Mouse (Mus musculus) stomach, embryonic 14.5 days (tissue): Measurements from ENCODE around the gene Trim75. TPM values are rescaled to one million over a fixed set of nuclear protein-coding genes. Genes with fewer than 3 reads are reported as not detected.
A peak's percentile ranks its signal among the peaks of the same experiment; 100 is the strongest.

Source experiments
- ATAC-seq: fragments of 200-750 bp; cut with Nextera tagmentation; 2 replicates; pipeline ENCODE4 v1.8.0; 2017; ENCODE audit warnings: low read depth, moderate TSS enrichment; ENCODE audit not compliant: insufficient number of reproducible peaks, insufficient read depth, low FRiP score
- H3K27ac ChIP-seq: fragments of 300-500 bp; sonication (generic); 2 replicates; pipeline ENCODE4 v1.5.1; 2014; ENCODE audit warnings: mild to moderate bottlenecking, low read length, moderate library complexity, mixed read lengths
- H3K27me3 ChIP-seq: fragments of 300-500 bp; sonication (generic); 2 replicates; pipeline ENCODE4 v1.6.1; 2014; ENCODE audit warnings: low read length, control low read depth, mixed read lengths; ENCODE audit not compliant: control insufficient read depth, insufficient read depth
- H3K36me3 ChIP-seq: fragments of 300-500 bp; sonication (generic); 2 replicates; pipeline ENCODE4 v1.6.1; 2014; ENCODE audit warnings: mild to moderate bottlenecking, control low read depth, low read length, moderate library complexity, mixed read lengths; ENCODE audit not compliant: control insufficient read depth, insufficient read depth
- H3K4me1 ChIP-seq: fragments of 300-500 bp; sonication (generic); 2 replicates; pipeline ENCODE4 v1.6.1; 2014; ENCODE audit warnings: low read length, control low read depth, mixed read lengths; ENCODE audit not compliant: control insufficient read depth, insufficient read depth
- H3K4me2 ChIP-seq: fragments of 300-500 bp; sonication (generic); replicated peaks from 2 replicates; pipeline ENCODE4 v1.6.1; 2014; ENCODE audit warnings: low read depth, low read length, control low read depth
- H3K4me3 ChIP-seq: fragments of 300-500 bp; sonication (generic); 2 replicates; pipeline ENCODE4 v1.5.1; 2014; ENCODE audit warnings: low read depth, low read length, control low read depth
- H3K9ac ChIP-seq: fragments of 300-500 bp; sonication (generic); replicated peaks from 2 replicates; pipeline ENCODE4 v1.6.1; 2014; ENCODE audit warnings: low read depth, mild to moderate bottlenecking, control low read depth, low read length, moderate library complexity, mixed read lengths
- H3K9me3 ChIP-seq: fragments of 300-500 bp; sonication (generic); 2 replicates; pipeline ENCODE4 v1.6.1; 2016; ENCODE audit warnings: low read depth, low read length, control low read depth; ENCODE audit not compliant: control insufficient read depth
- WGBS: fragments of 180-500 bp; shearing (Covaris S2); extraction: QIAGEN DNeasy Blood & Tissue Kit; methylation state at CpG from one replicate; pipeline ENCODE4 v1.1.7; 2014; 5-methylcytosine and 5-hydroxymethylcytosine counted together
- polyA plus RNA-seq: library from polyadenylated mRNA; unstranded; fragments of >200 nt; fragmentation: Nextera tagmentation; extraction: Ambion mirVana; gene quantifications from 2 replicates; pipeline ENCODE4 v1.2.1, GENCODE M21; 2014

Gene Trim75
- polyA plus RNA-seq: not detected in 2 replicates

DNA sequence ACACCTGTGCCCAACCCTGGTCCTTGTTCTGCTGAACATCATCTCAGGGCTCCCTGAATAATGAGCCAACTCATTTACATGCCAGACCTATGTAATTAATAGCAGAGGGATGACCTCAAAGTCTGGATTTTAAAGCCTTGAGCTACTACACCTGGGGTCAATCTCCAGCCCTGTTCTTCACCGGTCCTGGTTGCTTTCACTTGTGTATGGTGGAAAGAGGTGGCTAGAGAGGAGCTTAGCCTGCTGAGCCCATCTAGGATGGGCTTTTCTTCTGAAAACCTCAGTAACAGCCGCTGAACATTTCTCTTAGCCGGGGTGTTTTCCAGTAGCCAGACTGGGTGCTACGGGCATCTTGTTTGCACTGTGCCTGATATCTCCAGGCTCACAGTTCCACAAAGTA lies at the start of gene Trim75:
Gene Trim75, minus strand, starts transcription at position 101 of the 400 bp plus-strand sequence.
- no peaks in the 10 kb centered on the region for H3K36me3 ChIP-seq

DNA sequence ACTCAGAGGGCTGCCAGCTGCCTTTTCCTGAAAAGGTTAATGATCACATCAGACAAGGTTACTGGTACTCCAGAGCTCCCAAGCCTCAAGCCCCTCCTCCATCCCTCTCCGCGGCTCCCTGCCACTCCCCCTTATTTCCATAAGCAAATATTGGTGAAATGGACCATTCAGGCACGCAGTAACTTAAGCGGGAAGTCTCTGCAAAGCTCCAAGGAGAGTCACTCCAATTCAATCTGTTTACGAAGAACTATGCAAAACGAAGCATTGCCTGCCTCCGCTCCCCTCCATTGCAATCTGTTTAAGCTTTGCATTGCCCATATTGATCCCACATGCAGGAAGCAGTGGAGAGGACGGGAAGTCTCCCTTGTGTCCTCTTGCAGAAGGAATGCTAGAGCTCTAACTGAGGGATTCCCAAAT lies 49.5 kb upstream of the Trim75 start, which contains the start of gene Apela:
Gene Apela, minus strand, starts transcription at position 220 of the 417 bp plus-strand sequence.
- Histone ChIP-seq H3K4me1 (peaks cover 16% of the 10 kb centered on the region), H3K4me2 (peak within 1 kb of the TSS; percentile 47), H3K4me3 (peak within 1 kb of the TSS; percentile 16), H3K9ac (no peak within 1 kb of the TSS), H3K9me3 (no peaks in the 10 kb centered on the region), H3K36me3 (no peaks in the 10 kb centered on the region), H3K27me3 (no peaks in the 10 kb centered on the region), H3K27ac (no peak within 1 kb of the TSS)
- ATAC-seq: peak; percentile 87
- WGBS: 0% methylated on average over 8 of the region's 8 CpGs

More for the DNA sequence above, at the start of gene Trim75:
- no peak within 1 kb of the TSS for H3K4me3 ChIP-seq
- no peaks in the 10 kb centered on the region for H3K27me3 ChIP-seq
- WGBS: 86% methylated on average over 4 of the region's 4 CpGs
- H3K27ac ChIP-seq: no peak within 1 kb of the TSS
- H3K4me2 ChIP-seq: no peak within 1 kb of the TSS
- no peak within 1 kb of the TSS for H3K9ac ChIP-seq
- ATAC-seq: no peak
- no peaks in the 10 kb centered on the region for H3K4me1 ChIP-seq
- no peaks in the 10 kb centered on the region for H3K9me3 ChIP-seq

DNA sequence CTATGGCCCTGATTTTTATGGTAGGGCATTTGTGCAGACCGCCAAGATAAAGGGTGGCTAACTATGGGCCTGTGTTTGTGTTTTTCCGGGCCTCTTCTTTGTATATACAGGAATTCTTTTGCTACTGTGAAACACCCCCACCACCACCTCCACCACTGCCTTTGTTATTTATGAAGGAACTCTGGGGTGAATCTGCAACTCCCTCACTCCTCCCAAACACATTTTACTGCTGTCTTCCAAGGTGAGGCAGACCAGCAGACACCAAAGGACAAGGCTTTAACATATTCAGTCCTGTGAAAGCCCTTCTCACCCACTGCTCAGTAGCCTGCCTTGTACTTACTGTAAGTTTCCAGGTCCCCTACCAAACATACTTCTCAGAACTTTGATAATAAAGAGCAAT lies 46.5 kb upstream of the Trim75 start:
- Histone ChIP-seq H3K4me2 (no peak overlapping the region), H3K4me3 (no peak overlapping the region), H3K4me1 (peaks cover 16% of the 10 kb centered on the region), H3K9ac (no peak overlapping the region), H3K27ac (no peak overlapping the region; the same call in 1 of the 2 replicates), H3K36me3 (no peaks in the 10 kb centered on the region), H3K27me3 (no peaks in the 10 kb centered on the region), H3K9me3 (no peaks in the 10 kb centered on the region)
- WGBS: 26% methylated on average over 2 of the region's 2 CpGs
- no peak for ATAC-seq

DNA sequence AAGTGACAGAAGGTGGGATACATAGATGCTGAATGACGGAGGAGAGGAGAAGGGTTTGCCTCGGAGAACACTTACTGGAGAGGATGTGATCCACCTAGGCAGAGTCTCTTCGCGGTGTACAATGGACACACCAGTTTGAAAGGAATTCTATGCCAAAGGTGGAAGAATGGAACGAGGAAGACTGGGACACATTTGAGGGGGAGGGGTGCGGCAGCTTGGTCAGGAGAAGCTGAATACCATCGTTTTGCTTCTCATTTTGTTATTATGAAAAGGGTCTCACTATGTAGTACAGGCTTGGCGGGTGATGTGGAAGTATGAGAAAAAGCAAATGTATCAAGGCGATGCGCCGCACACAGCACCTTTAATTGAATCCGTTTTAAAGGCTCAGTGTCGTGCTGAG lies 45.4 kb upstream of the Trim75 start:
- no peaks in the 10 kb centered on the region for H3K27me3 ChIP-seq
- H3K4me1 ChIP-seq: peaks cover 16% of the 10 kb centered on the region
- no peak overlapping the region for H3K9ac ChIP-seq
- H3K9me3 ChIP-seq: no peaks in the 10 kb centered on the region
- WGBS: 63% methylated on average over 13 of the region's 13 CpGs
- H3K4me2 ChIP-seq: no peak overlapping the region
- H3K27ac ChIP-seq: no peak overlapping the region
- no peaks in the 10 kb centered on the region for H3K36me3 ChIP-seq
- ATAC-seq: no peak
- H3K4me3 ChIP-seq: no peak overlapping the region

DNA sequence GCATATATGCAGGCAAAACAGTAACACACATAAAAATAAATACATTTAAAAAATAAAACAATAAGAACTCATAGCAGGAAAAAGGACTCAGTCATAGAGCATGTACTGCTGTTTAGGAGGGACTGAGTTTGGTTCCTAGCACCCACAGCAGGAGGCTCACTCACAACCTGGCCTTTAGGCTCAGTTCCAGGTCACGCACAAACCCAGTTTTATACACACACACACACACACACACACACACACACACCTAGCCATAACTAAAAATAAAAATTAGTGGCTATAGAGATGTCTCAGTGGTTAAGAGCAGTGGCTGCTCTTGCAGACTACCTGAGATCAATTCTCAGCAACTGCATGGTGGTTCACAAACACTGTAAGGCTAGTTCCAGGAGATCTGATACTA lies 44.5 kb upstream of the Trim75 start:
- ATAC-seq: no peak
- peaks cover 11% of the 10 kb centered on the region; the same call in 1 of the 2 replicates for H3K4me1 ChIP-seq
- 100% methylated on average over 1 of the region's 1 CpGs for WGBS
- no peak overlapping the region for H3K4me3 ChIP-seq
- no peaks in the 10 kb centered on the region for H3K36me3 ChIP-seq
- no peaks in the 10 kb centered on the region for H3K27me3 ChIP-seq
- no peak overlapping the region for H3K27ac ChIP-seq
- H3K4me2 ChIP-seq: no peak overlapping the region
- no peak overlapping the region for H3K9ac ChIP-seq
- no peaks in the 10 kb centered on the region for H3K9me3 ChIP-seq

DNA sequence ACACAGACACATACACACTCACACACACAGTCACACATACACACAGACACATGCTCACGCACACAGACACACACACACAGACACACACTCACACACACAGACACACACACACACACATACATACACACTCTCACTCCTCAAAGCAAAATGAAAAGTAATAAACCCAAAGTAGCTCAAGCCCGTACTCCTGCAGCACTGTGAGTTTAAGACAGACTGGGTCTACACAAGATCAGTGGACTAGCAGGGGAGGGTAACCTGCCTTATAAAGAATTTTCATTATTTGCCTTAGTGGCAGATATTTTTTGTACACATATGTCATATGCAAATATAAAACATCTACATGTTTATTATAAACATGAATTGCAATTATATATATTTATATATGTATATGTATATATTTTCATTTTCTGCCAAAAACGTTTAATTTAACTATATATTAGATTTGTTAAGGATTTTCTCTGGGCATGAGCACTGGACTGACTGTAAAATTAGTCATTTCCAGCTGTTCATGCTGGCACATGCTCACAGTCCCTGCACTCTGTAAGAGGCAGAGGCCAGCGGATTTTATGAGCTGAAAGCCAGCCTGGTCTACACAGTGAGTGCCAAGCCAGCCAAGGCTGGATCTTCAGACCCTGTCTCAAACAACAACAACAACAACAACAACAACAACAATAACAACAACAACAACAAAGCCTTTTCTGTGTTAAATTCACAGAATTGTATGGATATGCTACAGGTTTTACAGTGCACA lies 43.3 kb upstream of the Trim75 start:
- no peaks in the 10 kb centered on the region for H3K36me3 ChIP-seq
- H3K9ac ChIP-seq: no peak overlapping the region
- H3K27me3 ChIP-seq: no peaks in the 10 kb centered on the region
- H3K4me3 ChIP-seq: no peak overlapping the region
- 68% methylated on average over 4 of the region's 4 CpGs for WGBS
- no peak overlapping the region for H3K27ac ChIP-seq
- H3K4me2 ChIP-seq: no peak overlapping the region
- H3K4me1 ChIP-seq: peaks cover 11% of the 10 kb centered on the region; the same call in 1 of the 2 replicates
- no peaks in the 10 kb centered on the region for H3K9me3 ChIP-seq
- ATAC-seq: no peak

DNA sequence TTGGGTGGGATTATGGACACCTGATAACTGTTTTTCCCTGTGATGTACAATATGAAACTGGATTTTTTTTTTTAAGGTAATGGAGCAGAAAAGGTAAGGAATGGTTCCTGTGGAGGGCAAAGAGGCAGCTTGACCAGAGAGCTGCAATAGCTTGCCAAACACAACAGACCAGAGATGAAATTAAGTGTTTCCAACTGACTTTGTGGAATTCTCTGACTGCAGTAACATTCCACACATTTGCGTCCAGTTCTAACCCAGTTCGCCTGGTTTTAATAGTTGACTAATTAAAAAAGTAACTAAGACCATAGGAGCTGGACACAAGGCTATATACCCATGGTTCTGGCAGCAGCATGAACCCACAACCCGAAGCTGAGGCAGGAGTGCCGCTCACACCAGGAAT lies 42.1 kb upstream of the Trim75 start:
- Histone ChIP-seq H3K4me2 (no peak overlapping the region), H3K9me3 (no peaks in the 10 kb centered on the region), H3K4me3 (no peak overlapping the region), H3K4me1 (peaks cover 11% of the 10 kb centered on the region; the same call in 1 of the 2 replicates), H3K27ac (no peak overlapping the region), H3K9ac (no peak overlapping the region), H3K27me3 (no peaks in the 10 kb centered on the region), H3K36me3 (no peaks in the 10 kb centered on the region)
- no peak for ATAC-seq
- 81% methylated on average over 4 of the region's 4 CpGs for WGBS

DNA sequence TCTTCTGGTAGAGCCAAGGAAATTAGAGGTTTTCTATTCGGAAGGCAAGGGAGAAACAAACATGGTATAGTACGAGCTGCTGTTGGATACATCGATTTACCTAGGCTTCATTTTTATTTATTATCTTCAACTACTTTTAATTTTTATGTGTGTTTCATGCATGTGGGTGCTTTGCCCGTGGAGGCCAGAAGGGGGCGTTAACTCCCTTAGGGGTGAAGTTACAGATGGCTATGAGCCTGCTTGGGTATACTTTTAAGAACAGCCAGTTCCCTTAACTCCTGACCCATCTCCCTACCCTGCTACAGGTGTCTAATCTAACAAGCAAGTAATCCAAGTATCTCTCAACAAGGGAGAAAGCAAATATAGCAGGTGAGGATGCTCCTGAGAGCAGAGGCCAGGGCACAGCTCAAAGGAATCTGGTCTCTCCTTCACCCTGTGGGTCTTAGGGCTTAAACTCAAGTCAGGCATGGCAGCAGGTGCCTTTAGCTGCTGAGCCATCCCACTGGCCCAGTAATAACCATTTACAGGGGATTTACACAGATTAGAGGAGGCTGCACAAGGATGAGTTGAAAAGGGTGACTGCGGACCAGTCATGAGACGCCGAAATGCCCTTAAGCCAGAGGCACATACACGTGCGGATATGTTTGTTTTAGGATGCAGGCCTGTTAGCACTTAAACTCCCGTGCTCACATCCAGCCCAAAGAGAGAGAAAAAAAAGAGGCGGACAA lies 41.5 kb upstream of the Trim75 start:
- H3K27me3 ChIP-seq: no peaks in the 10 kb centered on the region
- 77% methylated on average over 12 of the region's 12 CpGs for WGBS
- H3K4me1 ChIP-seq: peaks cover 4% of the 10 kb centered on the region; the same call in 1 of the 2 replicates
- no peaks in the 10 kb centered on the region for H3K36me3 ChIP-seq
- no peaks in the 10 kb centered on the region for H3K9me3 ChIP-seq
- no peak overlapping the region for H3K4me2 ChIP-seq
- H3K4me3 ChIP-seq: no peak overlapping the region
- no peak for ATAC-seq
- no peak overlapping the region for H3K9ac ChIP-seq
- H3K27ac ChIP-seq: no peak overlapping the region
